Mouse (Mus musculus) cerebellum, adult 2 months (tissue): ENCODE data around the gene Osbpl9.

Experiments used
- CTCF ChIP-seq: fragments of 200-500 bp; IDR thresholded peaks from 2 replicates; pipeline ENCODE4 v1.5.1; 2011; ENCODE audit warnings: low read depth, mild to moderate bottlenecking, control low read depth, low read length, moderate library complexity, borderline replicate concordance; ENCODE audit not compliant: insufficient read depth
- POLR2A ChIP-seq: fragments of 200-500 bp; IDR thresholded peaks from 2 replicates; pipeline ENCODE4 v1.6.1; 2011; ENCODE audit warnings: low read length, control low read depth, borderline replicate concordance; ENCODE audit not compliant: insufficient read depth

DNA sequence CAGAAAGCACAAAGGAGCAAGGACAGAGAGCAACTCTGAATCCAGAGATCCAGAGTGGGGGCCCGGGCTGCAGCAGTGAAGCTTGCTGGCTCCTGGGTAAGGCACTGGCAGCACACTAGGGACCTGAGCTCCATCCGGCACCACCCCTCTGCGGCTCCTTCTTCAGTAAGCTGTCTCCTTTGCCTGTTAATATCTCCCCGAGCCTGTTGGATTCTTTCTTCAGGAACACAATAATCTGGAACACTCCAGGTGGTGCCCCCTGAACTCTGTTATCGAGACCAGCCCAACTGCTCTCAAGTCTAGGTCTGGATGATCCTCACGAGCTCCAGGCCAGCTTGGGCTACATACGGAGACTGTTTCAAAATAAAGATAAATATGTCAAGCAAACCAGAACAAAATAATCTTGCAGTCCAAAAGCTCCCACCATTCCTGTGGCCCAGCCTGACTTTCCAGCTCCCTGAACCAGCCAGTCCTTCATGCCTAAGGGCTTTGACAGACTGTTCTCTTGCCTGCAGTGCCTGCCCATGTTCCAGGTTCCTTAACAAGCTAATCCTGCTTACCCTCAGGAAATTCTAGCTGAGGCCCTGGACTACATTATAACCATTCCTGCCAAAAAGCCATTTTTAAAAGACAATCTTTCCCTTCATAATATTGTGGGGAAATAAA is 28.2 kb downstream of the Osbpl9 start:
- TF ChIP-seq CTCF (no peak), POLR2A (no peak)
